Mouse (Mus musculus): ENCODE measurements around the gene Hdac9. TPM values are rescaled to one million over a fixed set of nuclear protein-coding genes. Genes with fewer than 3 reads are reported as not detected.

Gene Hdac9
- polyA plus RNA-seq, 1 experiment from 2014 or later = 14.8 TPM

DNA sequence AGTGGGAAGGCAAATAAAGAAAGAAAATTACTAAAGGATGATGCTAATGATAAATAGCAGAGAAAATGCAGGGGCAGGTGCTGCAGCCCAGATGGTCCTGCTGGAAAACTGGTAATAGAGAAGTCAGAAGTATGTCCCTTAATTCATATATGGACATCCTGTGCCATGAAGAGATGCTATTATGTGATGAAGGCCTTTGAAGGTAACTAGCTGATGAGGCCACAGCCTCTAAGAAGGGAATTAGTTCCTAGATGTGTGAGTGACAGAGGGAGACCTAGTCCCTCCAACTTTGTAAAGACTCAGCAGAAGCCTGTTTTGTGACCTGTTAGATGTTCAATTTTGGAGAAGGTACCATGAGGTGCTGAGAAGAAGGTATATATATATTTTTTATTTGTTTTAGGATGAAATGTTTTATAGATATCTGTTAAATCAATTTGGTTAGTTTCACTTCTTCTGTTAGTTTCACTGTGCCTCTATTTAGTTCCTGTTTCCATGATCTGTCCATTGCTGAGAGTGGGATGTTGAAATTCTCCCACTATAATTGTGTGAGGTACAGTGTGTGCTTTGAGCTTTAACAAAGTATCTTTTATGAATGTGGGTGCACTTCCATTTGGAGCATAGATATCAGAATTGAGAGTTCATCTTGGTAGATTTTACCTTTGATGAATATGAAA is 721.6 kb downstream of the Hdac9 start:
- Histone ChIP-seq H3K36me3 (no peaks in the 10 kb centered on the region), H3K27me3 (ENCODE audit: insufficient read depth, poor library complexity, severe bottlenecking) (no peaks in the 10 kb centered on the region), H3K4me3 (no peak overlapping the region), H3K27ac (no peak overlapping the region), H3K4me1 (no peaks in the 10 kb centered on the region), H3K9me3 (no peaks in the 10 kb centered on the region)
- DNase-seq (ENCODE audit: low spot score) = no peak

DNA sequence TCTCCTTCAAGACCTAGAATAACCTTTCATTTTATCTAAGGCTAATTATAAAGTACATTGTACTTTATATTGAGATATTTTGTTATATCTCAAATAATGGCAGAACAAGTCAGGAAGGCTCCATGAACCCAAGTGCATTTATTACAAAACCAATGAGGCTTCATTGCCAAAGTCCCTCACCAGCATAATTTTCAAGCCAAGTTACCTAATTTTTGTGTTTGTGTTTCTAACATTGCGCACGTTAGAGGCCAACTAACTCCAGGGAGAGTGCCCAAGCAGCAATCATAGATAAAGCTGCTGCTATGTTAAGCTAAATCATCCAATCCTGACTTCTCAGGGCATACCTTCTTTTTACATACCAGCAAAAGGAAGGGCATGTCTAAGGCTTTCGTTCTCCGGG is 722.8 kb downstream of the Hdac9 start:
- Histone ChIP-seq H3K4me3 (no peak overlapping the region), H3K27me3 (ENCODE audit: insufficient read depth, poor library complexity, severe bottlenecking) (no peaks in the 10 kb centered on the region), H3K9me3 (no peaks in the 10 kb centered on the region), H3K36me3 (no peaks in the 10 kb centered on the region), H3K27ac (no peak overlapping the region), H3K4me1 (no peaks in the 10 kb centered on the region)
- DNase-seq (ENCODE audit: low spot score) = no peak
- 92% methylated on average over 4 of the region's 4 CpGs for WGBS

DNA sequence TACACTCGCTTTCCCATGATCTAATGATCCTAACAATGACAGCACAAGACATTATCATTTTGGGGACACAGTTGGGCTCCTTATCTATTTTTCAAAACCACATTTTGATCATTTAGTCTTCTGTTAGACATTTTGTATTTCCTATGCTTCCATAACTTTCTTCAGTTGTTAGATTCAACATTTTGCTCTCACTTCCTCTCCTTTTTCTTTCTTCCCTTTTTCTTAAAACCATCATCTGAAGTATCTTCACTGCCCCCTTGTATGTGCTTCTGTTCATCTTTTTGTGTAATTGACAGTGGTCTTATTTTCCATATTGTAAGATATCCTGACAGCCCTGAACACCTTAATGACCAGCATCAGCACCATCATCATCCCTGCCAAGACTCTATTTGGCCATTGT is 725.6 kb downstream of the Hdac9 start:
- no peak overlapping the region for H3K27ac ChIP-seq
- no peak for DNase-seq (ENCODE audit: low spot score)
- H3K9me3 ChIP-seq = no peaks in the 10 kb centered on the region
- H3K4me3 ChIP-seq = no peak overlapping the region
- H3K36me3 ChIP-seq = no peaks in the 10 kb centered on the region
- H3K27me3 ChIP-seq (ENCODE audit: insufficient read depth, poor library complexity, severe bottlenecking) = no peaks in the 10 kb centered on the region
- 73% methylated on average over 1 of the region's 1 CpGs for WGBS
- no peaks in the 10 kb centered on the region for H3K4me1 ChIP-seq

DNA sequence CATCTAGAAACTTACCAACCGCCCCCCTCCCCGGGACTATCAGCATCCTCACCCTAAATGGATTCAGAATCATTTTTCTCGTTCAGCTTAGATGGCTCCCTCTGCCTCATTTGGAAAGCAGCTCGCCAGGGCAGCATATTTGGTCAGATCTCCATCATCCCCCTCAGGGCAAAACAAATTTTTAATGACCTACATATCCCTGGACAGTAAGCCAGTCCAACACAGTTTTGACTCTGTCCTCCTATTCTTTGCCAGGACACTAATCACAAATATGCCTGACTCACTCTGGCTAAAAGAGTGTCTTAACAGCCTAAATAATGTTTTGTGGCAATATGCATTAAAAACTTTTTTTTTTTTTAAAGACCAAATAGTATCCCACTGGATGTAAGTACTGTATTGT is 738.0 kb downstream of the Hdac9 start:
- Histone ChIP-seq H3K27me3 (ENCODE audit: insufficient read depth, poor library complexity, severe bottlenecking) (no peaks in the 10 kb centered on the region), H3K4me1 (no peaks in the 10 kb centered on the region), H3K9me3 (no peaks in the 10 kb centered on the region), H3K36me3 (no peaks in the 10 kb centered on the region), H3K27ac (no peak overlapping the region), H3K4me3 (no peak overlapping the region)
- 89% methylated on average over 4 of the region's 4 CpGs for WGBS
- DNase-seq (ENCODE audit: low spot score) = no peak

DNA sequence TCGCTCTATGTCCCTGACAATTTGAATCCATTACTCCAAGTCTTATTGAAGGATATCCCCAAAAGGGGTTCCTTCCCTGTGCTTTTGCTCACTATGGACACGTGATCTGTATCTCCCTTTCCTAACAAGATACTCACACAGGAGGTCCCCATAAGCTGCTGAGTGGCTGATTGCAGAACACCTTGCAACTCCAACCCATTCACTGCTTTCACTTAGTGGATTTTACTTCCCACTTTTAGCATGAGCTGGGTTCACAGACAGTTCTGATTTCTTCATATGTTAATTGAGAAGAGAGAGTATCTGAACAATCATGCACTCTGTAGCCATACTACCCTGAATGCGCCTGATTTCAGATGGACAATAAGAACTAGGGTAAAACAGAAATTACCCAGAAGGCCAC is 740.1 kb downstream of the Hdac9 start:
- WGBS = 84% methylated on average over 3 of the region's 3 CpGs
- Histone ChIP-seq H3K27ac (no peak overlapping the region), H3K9me3 (no peaks in the 10 kb centered on the region), H3K4me1 (no peaks in the 10 kb centered on the region), H3K4me3 (no peak overlapping the region), H3K27me3 (ENCODE audit: insufficient read depth, poor library complexity, severe bottlenecking) (no peaks in the 10 kb centered on the region), H3K36me3 (no peaks in the 10 kb centered on the region)
- no peak for DNase-seq (ENCODE audit: low spot score)

DNA sequence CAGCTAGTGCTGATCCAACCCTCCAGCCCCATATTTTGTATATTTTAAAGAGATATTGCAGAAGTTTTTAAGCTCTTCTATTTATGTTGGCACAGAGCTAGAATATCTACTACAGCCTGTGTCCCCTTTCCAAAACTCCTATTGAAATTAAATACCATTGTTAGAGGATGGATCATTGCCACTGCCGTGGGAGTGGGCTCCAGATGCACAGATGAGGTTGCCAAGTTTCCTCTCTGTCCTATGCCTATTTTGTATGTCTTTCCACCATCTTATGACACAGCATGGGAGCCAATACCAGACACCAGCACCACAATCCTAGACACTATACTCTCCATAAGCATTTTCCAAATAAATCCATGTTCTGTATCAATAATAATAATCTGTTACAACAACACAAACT is 743.9 kb downstream of the Hdac9 start:
- H3K27me3 ChIP-seq (ENCODE audit: insufficient read depth, poor library complexity, severe bottlenecking) = no peaks in the 10 kb centered on the region
- H3K4me1 ChIP-seq = no peaks in the 10 kb centered on the region
- WGBS = 83% methylated on average over 1 of the region's 1 CpGs
- no peak for DNase-seq (ENCODE audit: low spot score)
- no peak overlapping the region for H3K4me3 ChIP-seq
- H3K36me3 ChIP-seq = no peaks in the 10 kb centered on the region
- no peaks in the 10 kb centered on the region for H3K9me3 ChIP-seq
- no peak overlapping the region for H3K27ac ChIP-seq

DNA sequence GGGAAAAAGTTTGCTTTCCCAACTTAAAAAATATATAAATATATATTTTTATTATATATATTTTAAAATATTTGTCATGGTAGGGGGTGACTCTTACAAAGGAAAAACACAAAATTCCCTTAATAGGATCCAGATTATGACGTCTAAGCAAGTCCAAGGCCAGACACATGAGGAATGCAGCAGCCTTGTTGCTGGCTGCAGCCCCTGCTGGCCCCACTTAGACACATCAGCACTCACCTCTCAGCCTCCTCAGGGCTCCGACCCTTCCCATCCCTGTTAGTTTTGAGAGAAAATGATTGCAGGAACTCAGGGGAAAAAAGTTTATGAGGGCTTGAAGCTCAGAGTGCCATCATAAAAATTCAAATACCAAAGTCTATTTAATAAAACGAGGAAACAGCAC is 746.3 kb downstream of the Hdac9 start:
- H3K4me3 ChIP-seq = no peak overlapping the region
- peak; percentile 84 for DNase-seq (ENCODE audit: low spot score)
- H3K9me3 ChIP-seq = no peaks in the 10 kb centered on the region
- no peaks in the 10 kb centered on the region for H3K36me3 ChIP-seq
- H3K4me1 ChIP-seq = peaks cover 4% of the 10 kb centered on the region
- no peaks in the 10 kb centered on the region for H3K27me3 ChIP-seq (ENCODE audit: insufficient read depth, poor library complexity, severe bottlenecking)
- 37% methylated on average over 3 of the region's 3 CpGs for WGBS
- no peak overlapping the region for H3K27ac ChIP-seq

DNA sequence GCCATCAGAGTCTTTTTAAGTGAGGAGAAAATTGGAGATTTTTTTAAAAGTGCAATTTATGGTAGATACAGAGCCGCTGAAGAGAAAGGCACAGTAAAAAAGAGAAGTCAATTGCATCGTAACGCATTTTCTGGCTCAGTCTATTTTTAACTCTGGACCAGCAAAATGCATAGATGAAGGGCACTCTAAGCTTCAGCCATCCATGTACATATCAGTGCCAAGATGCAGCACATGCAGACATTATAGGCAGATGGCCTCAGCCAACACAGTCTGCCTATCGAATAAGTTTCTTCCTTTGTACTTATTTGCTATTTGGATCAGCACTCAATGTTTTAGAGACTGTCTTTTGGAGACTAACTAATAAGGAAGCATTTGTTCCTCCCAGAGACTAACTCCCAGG is 751.2 kb downstream of the Hdac9 start:
- Histone ChIP-seq H3K27ac (no peak overlapping the region), H3K4me1 (peaks cover 10% of the 10 kb centered on the region), H3K27me3 (ENCODE audit: insufficient read depth, poor library complexity, severe bottlenecking) (no peaks in the 10 kb centered on the region), H3K4me3 (no peak overlapping the region), H3K9me3 (no peaks in the 10 kb centered on the region), H3K36me3 (no peaks in the 10 kb centered on the region)
- WGBS = 65% methylated on average over 4 of the region's 4 CpGs
- no peak for DNase-seq (ENCODE audit: low spot score)

DNA sequence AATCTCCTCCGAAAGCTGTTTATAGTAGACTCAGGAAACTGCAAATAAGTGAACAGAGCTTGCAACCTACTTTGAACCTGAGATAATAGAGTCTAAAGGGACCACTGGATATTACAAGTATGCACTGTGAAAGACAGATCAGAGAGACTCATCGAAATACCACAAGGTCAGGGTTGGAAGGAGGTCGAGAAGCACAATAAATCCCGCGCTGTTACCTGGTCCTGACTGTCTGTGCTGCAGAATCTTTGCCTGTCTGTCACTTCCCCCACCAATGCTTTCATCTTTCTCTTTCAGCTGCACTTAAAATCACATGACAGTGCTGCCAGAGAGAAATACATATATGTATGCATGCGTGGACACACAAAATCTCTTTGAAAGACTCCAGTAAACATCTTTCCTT is 760.6 kb downstream of the Hdac9 start:
- no peaks in the 10 kb centered on the region for H3K36me3 ChIP-seq
- 81% methylated on average over 6 of the region's 6 CpGs for WGBS
- peaks cover 6% of the 10 kb centered on the region for H3K4me1 ChIP-seq
- H3K9me3 ChIP-seq = no peaks in the 10 kb centered on the region
- H3K27ac ChIP-seq = no peak overlapping the region
- DNase-seq (ENCODE audit: low spot score) = no peak
- no peaks in the 10 kb centered on the region for H3K27me3 ChIP-seq (ENCODE audit: insufficient read depth, poor library complexity, severe bottlenecking)
- H3K4me3 ChIP-seq = no peak overlapping the region

DNA sequence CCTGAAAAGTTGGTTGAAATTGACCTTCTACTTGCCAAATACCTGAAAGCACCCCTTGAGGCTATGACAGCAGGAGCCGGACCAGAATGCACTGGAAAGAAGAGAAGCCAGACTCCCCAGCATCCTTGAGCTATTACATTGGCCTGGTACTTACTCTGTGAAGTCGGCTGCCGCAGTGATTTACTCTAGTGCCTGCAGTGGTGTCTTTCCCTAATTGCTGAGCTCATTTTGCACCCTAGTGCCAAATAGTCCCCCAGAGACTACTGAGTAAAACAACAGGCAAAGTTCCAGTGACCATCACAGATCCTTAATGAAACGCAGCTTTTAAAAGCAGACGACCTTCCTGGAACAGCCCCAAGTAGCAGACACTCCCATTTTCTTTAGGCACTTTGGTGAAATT is 761.2 kb downstream of the Hdac9 start:
- Histone ChIP-seq H3K9me3 (no peaks in the 10 kb centered on the region), H3K27me3 (ENCODE audit: insufficient read depth, poor library complexity, severe bottlenecking) (no peaks in the 10 kb centered on the region), H3K27ac (no peak overlapping the region), H3K36me3 (no peaks in the 10 kb centered on the region), H3K4me1 (peaks cover 7% of the 10 kb centered on the region), H3K4me3 (no peak overlapping the region)
- WGBS = 58% methylated on average over 5 of the region's 5 CpGs
- DNase-seq (ENCODE audit: low spot score) = no peak

DNA sequence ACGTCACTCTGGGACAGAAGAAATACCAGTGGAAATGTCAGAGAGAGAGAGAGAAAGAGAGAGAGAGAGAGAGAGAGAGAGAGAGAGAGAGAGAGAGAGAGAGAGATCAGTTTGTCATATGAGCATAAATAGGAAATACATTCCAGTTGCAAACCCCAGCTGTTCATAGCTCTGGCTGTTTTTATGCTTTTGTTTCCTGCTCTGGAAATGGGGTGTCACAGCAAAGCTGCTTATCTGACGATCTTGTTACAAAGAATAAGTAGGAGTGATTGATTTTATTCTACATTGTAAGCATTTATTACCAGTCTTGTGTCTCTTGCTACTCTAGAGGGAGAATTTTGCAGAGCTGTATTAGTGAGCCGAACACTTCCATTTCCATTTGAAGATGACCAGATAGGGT is 762.1 kb downstream of the Hdac9 start:
- Histone ChIP-seq H3K4me1 (peaks cover 7% of the 10 kb centered on the region), H3K27ac (no peak overlapping the region), H3K27me3 (ENCODE audit: insufficient read depth, poor library complexity, severe bottlenecking) (no peaks in the 10 kb centered on the region), H3K4me3 (no peak overlapping the region), H3K36me3 (no peaks in the 10 kb centered on the region), H3K9me3 (no peaks in the 10 kb centered on the region)
- DNase-seq (ENCODE audit: low spot score) = no peak
- 78% methylated on average over 3 of the region's 3 CpGs for WGBS

DNA sequence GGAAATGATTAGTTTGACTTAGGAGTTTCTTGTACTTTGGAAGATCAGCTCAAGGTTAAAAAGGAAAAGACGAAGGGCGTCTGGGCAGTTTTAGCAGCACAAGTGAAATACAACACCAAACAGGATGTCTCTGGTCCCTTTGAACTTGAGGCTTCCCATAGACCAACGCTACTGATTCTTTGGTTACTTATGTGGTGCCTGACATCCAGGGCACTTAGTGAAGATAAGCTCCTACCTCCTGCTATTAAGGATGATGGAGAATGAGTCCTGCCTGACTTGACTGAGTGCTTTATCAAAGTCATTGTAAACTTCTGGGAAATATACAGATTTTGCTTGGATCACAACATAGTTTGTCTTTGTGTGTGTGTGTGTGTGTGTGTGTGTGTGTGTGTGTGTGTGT is 765.6 kb downstream of the Hdac9 start:
- H3K36me3 ChIP-seq = no peaks in the 10 kb centered on the region
- H3K4me3 ChIP-seq = no peak overlapping the region
- H3K27ac ChIP-seq = no peak overlapping the region
- no peak for DNase-seq (ENCODE audit: low spot score)
- 17% methylated on average over 3 of the region's 3 CpGs for WGBS
- no peaks in the 10 kb centered on the region for H3K9me3 ChIP-seq
- no peaks in the 10 kb centered on the region for H3K27me3 ChIP-seq (ENCODE audit: insufficient read depth, poor library complexity, severe bottlenecking)
- H3K4me1 ChIP-seq = peaks cover 7% of the 10 kb centered on the region

DNA sequence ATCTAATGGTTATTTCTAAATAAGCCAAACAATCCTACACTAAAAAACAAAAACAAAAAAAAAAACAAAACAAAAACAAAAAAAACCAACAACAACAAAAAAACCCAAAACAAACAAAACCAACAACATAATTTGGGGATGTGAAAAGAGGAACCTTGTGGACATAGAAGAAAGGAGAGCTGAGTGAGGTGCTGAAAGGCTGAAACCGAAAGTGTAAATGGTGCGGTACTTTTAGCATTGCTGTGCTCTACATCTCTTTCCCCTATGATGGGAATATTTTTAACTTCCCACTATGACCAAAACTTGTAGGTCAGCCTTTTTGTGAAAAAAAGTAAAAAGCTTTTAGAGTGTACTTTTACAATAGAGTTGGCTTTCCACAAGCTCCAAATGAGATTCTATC is 774.2 kb downstream of the Hdac9 start:
- WGBS = 77% methylated on average over 2 of the region's 2 CpGs
- no peak for DNase-seq (ENCODE audit: low spot score)
- Histone ChIP-seq H3K27me3 (ENCODE audit: insufficient read depth, poor library complexity, severe bottlenecking) (no peaks in the 10 kb centered on the region), H3K4me3 (no peak overlapping the region), H3K36me3 (no peaks in the 10 kb centered on the region), H3K9me3 (no peaks in the 10 kb centered on the region), H3K4me1 (no peaks in the 10 kb centered on the region), H3K27ac (no peak overlapping the region)

DNA sequence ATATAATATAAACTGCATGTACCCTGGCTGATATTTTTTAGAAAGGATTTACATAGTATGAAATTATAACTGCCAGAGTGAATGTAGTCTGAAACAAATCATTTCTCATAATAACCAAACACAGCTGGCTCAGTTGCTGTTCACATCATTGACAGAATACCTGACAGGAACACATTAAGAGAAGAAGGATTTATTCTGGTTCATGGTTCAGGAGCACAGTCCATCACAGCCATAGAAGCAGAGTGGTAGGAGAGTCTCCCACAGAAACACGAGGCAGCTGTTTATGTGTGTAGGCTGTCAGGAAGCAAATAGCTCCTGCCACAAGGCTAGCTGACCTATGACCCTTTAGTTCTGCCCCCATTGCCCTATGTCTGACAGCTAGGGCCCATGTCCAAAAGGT is 803.6 kb downstream of the Hdac9 start:
- Histone ChIP-seq H3K36me3 (no peaks in the 10 kb centered on the region), H3K27me3 (ENCODE audit: insufficient read depth, poor library complexity, severe bottlenecking) (no peaks in the 10 kb centered on the region), H3K4me3 (no peak overlapping the region), H3K9me3 (no peaks in the 10 kb centered on the region), H3K27ac (no peak overlapping the region), H3K4me1 (no peaks in the 10 kb centered on the region)
- DNase-seq (ENCODE audit: low spot score) = no peak
- WGBS = 53% methylated on average over 1 of the region's 1 CpGs
